Mouse (Mus musculus): ENCODE results near the gene Kcnk5. TPM values are rescaled to one million over a fixed set of nuclear protein-coding genes. Genes with fewer than 3 reads are reported as not detected.

Kcnk5 gene
- total RNA-seq, 4 experiments from 2014 or later, result 6.4 to 22.9 (median 7.2) TPM

DNA sequence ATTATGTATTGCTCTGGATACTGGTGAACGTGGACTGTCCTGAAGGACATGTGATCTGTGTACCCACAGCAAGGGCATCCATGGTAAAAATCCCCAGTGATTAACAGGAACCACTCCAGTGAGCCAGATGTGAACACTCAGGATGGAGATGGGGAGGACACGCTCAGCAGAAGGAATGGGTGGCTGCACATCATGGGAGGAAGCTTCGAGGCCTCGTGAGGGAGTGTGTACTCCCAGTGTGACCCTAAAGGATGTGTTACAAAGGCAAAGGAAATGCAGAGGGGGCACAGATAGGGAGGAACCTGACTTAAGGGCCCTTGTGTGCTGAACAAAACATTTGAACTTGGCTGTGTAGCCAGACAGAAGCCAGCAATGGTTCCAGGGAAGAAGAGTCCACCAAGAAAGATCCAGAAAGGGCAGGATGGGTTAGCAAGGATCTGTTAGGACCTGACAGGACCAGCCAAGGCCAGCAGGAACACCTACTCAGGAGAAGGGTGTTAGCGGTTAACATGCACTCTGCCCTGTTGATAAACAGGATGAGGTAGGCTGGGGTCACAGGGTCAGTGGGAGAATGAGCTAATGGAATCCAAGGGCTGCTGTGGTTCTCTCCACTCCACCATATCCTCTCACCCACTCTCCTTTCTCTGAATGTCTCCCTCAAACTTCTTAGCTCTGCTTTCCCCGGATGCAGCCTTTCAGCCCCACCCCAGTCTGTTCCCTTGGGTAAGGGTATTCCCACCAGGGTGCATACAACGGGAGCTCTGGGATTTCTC, 68.2 kb downstream of the Kcnk5 start:
- DNase-seq, result no peak

DNA sequence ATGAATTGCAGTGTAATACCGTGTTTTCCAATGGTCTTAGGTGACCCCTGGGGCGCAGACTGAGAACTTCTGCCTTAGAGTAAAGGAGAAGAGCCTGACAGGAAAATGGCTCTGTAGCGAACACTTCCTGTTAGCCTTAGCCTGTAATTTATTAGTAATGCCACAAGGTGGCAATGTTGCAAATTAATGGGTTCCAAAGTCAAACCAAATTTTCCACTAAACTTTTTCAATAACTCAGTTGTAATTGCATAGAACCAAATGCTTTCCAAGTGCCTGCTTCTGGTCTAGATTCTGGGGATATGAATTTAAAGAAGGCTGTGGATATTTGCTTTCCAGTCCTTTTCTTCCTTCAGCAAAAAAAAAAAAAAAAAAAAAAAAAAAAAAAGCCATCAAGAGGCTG, 69.4 kb downstream of the Kcnk5 start:
- DNase-seq, result no peak

- DNase-seq, result no peak
These were observed 70.7 kb downstream of the Kcnk5 start for GRCm38 (mm10) chr14:20110945-20111344.

- DNase-seq, result no peak
These were observed 75.3 kb downstream of the Kcnk5 start for GRCm38 (mm10) chr14:20106271-20106670.

DNA sequence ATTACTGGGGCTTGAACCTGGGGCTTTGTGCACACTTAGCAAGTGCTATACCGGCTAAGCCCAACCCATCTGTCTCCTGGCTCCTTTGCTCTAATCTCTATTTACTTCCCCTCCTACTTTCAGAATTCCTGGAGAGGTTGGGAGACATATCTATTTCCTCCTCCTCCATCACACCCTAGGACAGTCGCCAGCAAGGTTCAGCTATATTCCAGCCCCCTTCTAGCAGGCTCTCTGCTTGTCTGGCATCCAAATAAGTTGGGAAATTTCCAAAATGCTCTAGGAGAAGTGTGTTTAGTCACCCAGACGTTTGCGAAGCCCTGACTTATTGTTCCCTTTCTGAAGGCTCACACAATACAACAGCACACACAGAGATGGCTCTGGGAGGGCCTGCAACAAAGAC, 78.4 kb downstream of the Kcnk5 start:
- no peak for DNase-seq

DNA sequence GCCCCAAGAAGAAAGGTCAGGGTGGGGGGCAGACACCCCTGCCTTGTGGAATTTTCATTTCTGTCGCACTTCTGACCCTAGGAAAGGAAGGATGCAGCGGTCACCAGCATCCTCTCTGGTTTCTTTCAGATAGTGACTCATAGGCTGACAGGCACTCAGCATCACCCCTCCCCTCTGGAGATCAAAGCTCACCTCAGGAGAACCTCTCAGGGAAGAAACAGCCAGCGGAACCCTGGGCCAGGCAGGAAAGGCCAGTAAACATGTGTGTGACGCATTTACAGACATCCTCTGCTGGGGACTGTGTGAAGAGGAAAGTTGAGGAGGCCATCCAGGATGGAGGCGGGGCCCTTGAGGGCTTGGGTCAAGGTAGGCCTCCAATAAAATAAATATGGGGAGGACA, 83.5 kb downstream of the Kcnk5 start:
- DNase-seq, result peak; percentile 75

GRCm38 (mm10) chr14:20094942-20095341, 86.7 kb downstream of the Kcnk5 start:
- no peak for DNase-seq

- no peak for DNase-seq
These were observed 88.1 kb downstream of the Kcnk5 start for GRCm38 (mm10) chr14:20093493-20093892.

Other genes starting within 250 kb of the Kcnk5 start
- gene Gng2, start 204.2 kb downstream of the Kcnk5 start, total RNA-seq (2022), result 10 to 100 TPM; 30.0 to 52.2 (median 41.3) TPM
- 1 to 10 TPM; 7.8 to 9.4 (median 9.1) TPM for gene Saysd1, start 43.3 kb downstream of the Kcnk5 start, total RNA-seq (2022)
- gene Kcnk16, start 87.4 kb upstream of the Kcnk5 start, total RNA-seq (2022), result not detected
- 10 to 100 TPM; 39.7 to 68.2 (median 53.7) TPM for gene Nudt13, start 112.9 kb upstream of the Kcnk5 start, total RNA-seq (2022)
- 10 to 100 TPM; 42.8 to 47.6 (median 43.8) TPM for gene Ecd, start 166.3 kb upstream of the Kcnk5 start, total RNA-seq (2022)
- gene Fam149b, start 166.4 kb upstream of the Kcnk5 start, total RNA-seq (2022), result 10 to 100 TPM; 32.0 to 42.2 (median 41.0) TPM
- 10 to 100 TPM; 30.3 to 43.2 (median 34.0) TPM for gene Dnajc9, start 207.1 kb upstream of the Kcnk5 start, total RNA-seq (2022)
- 10 to 100 TPM; 56.2 to 74.9 (median 67.5) TPM for gene Mrps16, start 211.8 kb upstream of the Kcnk5 start, total RNA-seq (2022)